Mouse (Mus musculus) lung, embryonic 14.5 days (tissue): Measurements from ENCODE around the gene Lgals2. TPM values are rescaled to one million over a fixed set of nuclear protein-coding genes. Genes with fewer than 3 reads are reported as not detected.

Experiments
- ATAC-seq: fragments of 200-750 bp; cut with Nextera tagmentation; 2 replicates; pipeline ENCODE4 v1.8.0; 2017; ENCODE audit warnings: mild to moderate bottlenecking, moderate TSS enrichment, moderate library complexity; ENCODE audit not compliant: insufficient read depth
- DNase-seq: peaks from one replicate; pipeline ENCODE4 v3.0.0-alpha.2; 2015
- H3K27ac ChIP-seq: fragments of 300-500 bp; sonication (generic); 2 replicates; pipeline ENCODE4 v1.5.1; 2014; ENCODE audit warnings: low read depth, mild to moderate bottlenecking, moderate library complexity
- H3K27me3 ChIP-seq: fragments of 300-500 bp; sonication (generic); 2 replicates; pipeline ENCODE4 v1.6.1; 2014; ENCODE audit warnings: low read length, control low read depth; ENCODE audit not compliant: insufficient read depth
- H3K36me3 ChIP-seq: fragments of 300-500 bp; sonication (generic); 2 replicates; pipeline ENCODE4 v1.6.1; 2014; ENCODE audit warnings: control low read depth; ENCODE audit not compliant: insufficient read depth
- H3K4me1 ChIP-seq: fragments of 300-500 bp; sonication (generic); 2 replicates; pipeline ENCODE4 v1.6.1; 2014; ENCODE audit warnings: antibody characterized with exemption, control low read depth; ENCODE audit not compliant: insufficient read depth
- H3K4me2 ChIP-seq: fragments of 300-500 bp; sonication (generic); 2 replicates; pipeline ENCODE4 v1.6.1; 2014; ENCODE audit warnings: mild to moderate bottlenecking
- H3K4me3 ChIP-seq: fragments of 300-500 bp; sonication (generic); 2 replicates; pipeline ENCODE4 v1.5.1; 2014; ENCODE audit warnings: low read depth, low read length
- H3K9ac ChIP-seq: fragments of 300-500 bp; sonication (generic); 2 replicates; pipeline ENCODE4 v1.6.1; 2014
- H3K9me3 ChIP-seq: fragments of 300-500 bp; sonication (generic); 2 replicates; pipeline ENCODE4 v1.6.1; 2016; ENCODE audit warnings: low read depth, low read length, control low read depth
- CTCF ChIP-seq: IDR thresholded peaks from 2 replicates; pipeline ENCODE4 v1.5.1; 2016; ENCODE audit warnings: antibody characterized with exemption, low read depth
- WGBS: fragments of 180-500 bp; shearing (Covaris S2); extraction: QIAGEN DNeasy Blood & Tissue Kit; methylation state at CpG from one replicate; pipeline ENCODE4 v1.1.7; 2014; 5-methylcytosine and 5-hydroxymethylcytosine counted together
- polyA plus RNA-seq: library from polyadenylated mRNA; unstranded; fragments of >200 nt; fragmentation: Nextera tagmentation; extraction: Ambion mirVana; gene quantifications from 2 replicates; pipeline ENCODE4 v1.2.1, GENCODE M21; 2014

Gene Lgals2
- polyA plus RNA-seq, 1 experiment from 2014 or later, result 0.34 TPM

GRCm38 (mm10) chr15:78826213-78827204 is 28.8 kb downstream of the Lgals2 start:
- ATAC-seq (peak; percentile 76), DNase-seq (peak; percentile 91)
- Histone ChIP-seq H3K27me3 (no peaks in the 10 kb centered on the region), H3K36me3 (no peaks in the 10 kb centered on the region), H3K4me1 (peaks cover 4% of the 10 kb centered on the region), H3K9ac (no peak overlapping the region), H3K4me2 (no peak overlapping the region), H3K27ac (no peak overlapping the region), H3K4me3 (no peak overlapping the region), H3K9me3 (no peaks in the 10 kb centered on the region)
- TF ChIP-seq CTCF, result peak; percentile 96
- WGBS, result 17% methylated on average over 28 of the region's 28 CpGs

- H3K4me3 ChIP-seq, result no peak overlapping the region
- H3K4me1 ChIP-seq, result no peaks in the 10 kb centered on the region
- no peak for ATAC-seq
- no peaks in the 10 kb centered on the region for H3K36me3 ChIP-seq
- DNase-seq, result no peak
- H3K9ac ChIP-seq, result no peak overlapping the region
- no peaks in the 10 kb centered on the region for H3K9me3 ChIP-seq
- H3K27ac ChIP-seq, result peak overlapping the region; percentile 62; the same call in 1 of the 2 replicates
- no peak overlapping the region for H3K4me2 ChIP-seq
- TF ChIP-seq CTCF, result no peak
- H3K27me3 ChIP-seq, result no peaks in the 10 kb centered on the region
- 60% methylated on average over 6 of the region's 6 CpGs for WGBS
These were observed 39.3 kb downstream of the Lgals2 start for GRCm38 (mm10) chr15:78816074-78816391.

GRCm38 (mm10) chr15:78815314-78816073 is 39.8 kb downstream of the Lgals2 start:
- no peaks in the 10 kb centered on the region for H3K9me3 ChIP-seq
- peak; percentile 82 for ATAC-seq

GRCm38 (mm10) chr15:78813603-78814002 is 41.7 kb downstream of the Lgals2 start:
- H3K4me2 ChIP-seq, result no peak overlapping the region
- 84% methylated on average over 4 of the region's 4 CpGs for WGBS
- H3K4me1 ChIP-seq, result peaks cover 6% of the 10 kb centered on the region; the same call in 1 of the 2 replicates
- H3K27ac ChIP-seq, result no peak overlapping the region
- no peak overlapping the region for H3K9ac ChIP-seq
- H3K4me3 ChIP-seq, result no peak overlapping the region
- H3K36me3 ChIP-seq, result no peaks in the 10 kb centered on the region
- H3K9me3 ChIP-seq, result no peaks in the 10 kb centered on the region
- no peak for DNase-seq
- no peaks in the 10 kb centered on the region for H3K27me3 ChIP-seq
- no peak for TF ChIP-seq CTCF
- ATAC-seq, result no peak

More at GRCm38 (mm10) chr15:78815314-78816073, 39.8 kb downstream of the Lgals2 start:
- Histone ChIP-seq H3K9ac (no peak overlapping the region), H3K27me3 (no peaks in the 10 kb centered on the region), H3K27ac (peak overlapping the region; percentile 62; the same call in 1 of the 2 replicates), H3K4me3 (no peak overlapping the region), H3K4me2 (no peak overlapping the region), H3K36me3 (no peaks in the 10 kb centered on the region), H3K4me1 (no peaks in the 10 kb centered on the region)
- 31% methylated on average over 11 of the region's 11 CpGs for WGBS
- peak; percentile 79 for DNase-seq
- TF ChIP-seq CTCF, result no peak

- Histone ChIP-seq H3K9me3 (no peaks in the 10 kb centered on the region), H3K27ac (no peak overlapping the region), H3K4me3 (no peak overlapping the region), H3K4me1 (peaks cover 6% of the 10 kb centered on the region; the same call in 1 of the 2 replicates), H3K4me2 (no peak overlapping the region), H3K9ac (no peak overlapping the region), H3K36me3 (no peaks in the 10 kb centered on the region), H3K27me3 (no peaks in the 10 kb centered on the region)
- no peak for TF ChIP-seq CTCF
- DNase-seq, result no peak
- 44% methylated on average over 9 of the region's 9 CpGs for WGBS
- ATAC-seq, result no peak
These were observed 45.2 kb downstream of the Lgals2 start for GRCm38 (mm10) chr15:78810146-78810545.

- H3K4me1 ChIP-seq, result peaks cover 6% of the 10 kb centered on the region; the same call in 1 of the 2 replicates
- H3K27ac ChIP-seq, result no peak overlapping the region
- H3K9ac ChIP-seq, result no peak overlapping the region
- 44% methylated on average over 9 of the region's 9 CpGs for WGBS
- no peaks in the 10 kb centered on the region for H3K27me3 ChIP-seq
- no peak overlapping the region for H3K4me3 ChIP-seq
- ATAC-seq (no peak), DNase-seq (no peak)
- no peaks in the 10 kb centered on the region for H3K36me3 ChIP-seq
- no peak for TF ChIP-seq CTCF
- no peak overlapping the region for H3K4me2 ChIP-seq
- no peaks in the 10 kb centered on the region for H3K9me3 ChIP-seq
These were observed 45.6 kb downstream of the Lgals2 start for GRCm38 (mm10) chr15:78809739-78810138.

GRCm38 (mm10) chr15:78808980-78809379 is 46.3 kb downstream of the Lgals2 start:
- H3K27me3 ChIP-seq, result no peaks in the 10 kb centered on the region
- no peaks in the 10 kb centered on the region for H3K9me3 ChIP-seq
- peaks cover 10% of the 10 kb centered on the region; the same call in 1 of the 2 replicates for H3K4me1 ChIP-seq
- no peak overlapping the region for H3K27ac ChIP-seq
- H3K9ac ChIP-seq, result no peak overlapping the region
- no peaks in the 10 kb centered on the region for H3K36me3 ChIP-seq
- no peak overlapping the region for H3K4me3 ChIP-seq
- ATAC-seq, result no peak
- no peak for TF ChIP-seq CTCF
- WGBS, result 80% methylated on average over 2 of the region's 2 CpGs
- H3K4me2 ChIP-seq, result no peak overlapping the region
- no peak for DNase-seq
